In the genomic region with DNA sequence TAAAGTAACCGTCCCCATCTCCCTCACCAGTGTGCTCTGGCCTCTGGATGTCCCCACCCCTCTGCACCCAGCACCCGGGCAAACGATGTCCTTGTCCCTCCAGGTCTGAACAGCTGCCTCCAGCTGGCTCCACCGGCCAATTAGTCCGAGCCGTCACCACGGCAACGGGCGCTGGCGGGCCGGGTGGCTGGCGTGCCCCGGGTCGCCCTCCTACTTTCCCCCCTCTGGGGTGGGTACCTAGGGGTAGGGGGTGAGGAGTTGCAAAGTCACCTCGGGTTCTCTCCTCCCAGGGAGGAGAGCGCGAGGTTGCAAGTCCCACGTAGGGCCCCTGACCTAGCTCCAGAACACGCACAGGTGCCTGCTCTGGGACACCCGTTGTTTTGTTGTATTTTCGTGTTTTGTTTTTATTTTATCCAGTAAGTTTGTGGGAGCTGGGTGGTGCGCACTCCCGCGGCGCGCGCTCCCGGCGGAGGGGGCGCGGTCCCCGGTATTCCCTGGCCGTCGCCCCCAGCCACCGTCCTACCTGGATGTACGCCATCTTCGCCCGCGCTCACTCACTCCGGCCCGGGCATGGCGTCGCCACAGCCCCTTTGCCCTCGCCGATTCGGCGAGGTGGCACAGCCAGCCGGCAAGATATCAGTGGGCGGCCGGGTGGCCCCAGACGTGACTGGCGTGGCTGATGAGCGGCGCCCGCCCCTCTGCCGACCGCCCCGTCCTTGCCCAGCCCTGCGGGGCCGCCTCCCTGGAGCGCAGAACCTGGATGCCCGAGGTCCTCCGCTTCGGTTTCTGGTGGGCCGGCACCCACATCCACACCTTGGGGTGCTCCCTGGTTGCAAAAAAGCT, we compare ENCODE assay signal across 7 mouse cellular contexts. TPM values are rescaled to one million over a fixed set of nuclear protein-coding genes. Genes with fewer than 3 reads are reported as not detected.
DNase-seq lines count a peak whose midpoint lies in the region; ATAC-seq and TF ChIP-seq lines count a peak whose summit lies in the region.

No protein-coding gene starts in this region.

- no peaks in the 10 kb centered on the region for H3K79me2 ChIP-seq in C2C12 (ENCODE audit: control insufficient read depth, insufficient read depth)

- H3K4me1 ChIP-seq in embryonic facial prominence, embryonic 12.5 days: peaks cover 21% of the 10 kb centered on the region; the same call in 1 of the 2 replicates
- H3K4me1 ChIP-seq in limb, embryonic 10.5 days: peaks cover 41% of the 10 kb centered on the region
- peaks cover 24% of the 10 kb centered on the region for H3K4me1 ChIP-seq in midbrain, embryonic 12.5 days

- ATAC-seq in embryonic facial prominence, embryonic 12.5 days (ENCODE audit: insufficient number of reproducible peaks, insufficient read depth, low FRiP score, low TSS enrichment): no peak
- ATAC-seq in midbrain, embryonic 12.5 days (ENCODE audit: low FRiP score, low read depth): peak; percentile 67
- no peak for ATAC-seq in inflammation-experienced regulatory T-cells, adult 6 months

- no peaks in the 10 kb centered on the region for H3K9me3 ChIP-seq in embryonic facial prominence, embryonic 12.5 days
- H3K9me3 ChIP-seq in limb, embryonic 10.5 days (replicated peaks): no peaks in the 10 kb centered on the region
- no peaks in the 10 kb centered on the region for H3K9me3 ChIP-seq in midbrain, embryonic 12.5 days

- intact Hi-C loops in heart, postnatal 25 days (cut with DNase I): loop anchor here (1.0 to 10.0 kb wide), 4 partner anchors 71 to 237 kb away; no protein-coding TSS in a partner anchor

- peak; percentile 58 for DNase-seq in Muller cell, postnatal 12 days (ENCODE audit: inconsistent ontology term)
- peak; percentile 45 for DNase-seq in heart, postnatal 25 days (ENCODE audit: low spot score)
- peak; percentile 80 for DNase-seq in limb, embryonic 10.5 days (ENCODE audit: low spot score)

- H3K4me3 ChIP-seq in C2C12 (ENCODE audit: insufficient read depth, poor library complexity, severe bottlenecking): peak overlapping the region; percentile 36
- H3K4me3 ChIP-seq in embryonic facial prominence, embryonic 12.5 days: peak overlapping the region; percentile 61
- peak overlapping the region; percentile 73 for H3K4me3 ChIP-seq in limb, embryonic 10.5 days
- H3K4me3 ChIP-seq in midbrain, embryonic 12.5 days: peak overlapping the region; percentile 59

- no peaks in the 10 kb centered on the region for H3K36me3 ChIP-seq in C2C12 (ENCODE audit: control insufficient read depth, insufficient read depth)
- no peaks in the 10 kb centered on the region for H3K36me3 ChIP-seq in embryonic facial prominence, embryonic 12.5 days
- H3K36me3 ChIP-seq in limb, embryonic 10.5 days: no peaks in the 10 kb centered on the region
- no peaks in the 10 kb centered on the region for H3K36me3 ChIP-seq in midbrain, embryonic 12.5 days

- under 1% methylated on average over 61 of the region's 65 CpGs for WGBS in embryonic facial prominence, embryonic 12.5 days
- WGBS in limb, embryonic 10.5 days: under 1% methylated on average over 65 of the region's 65 CpGs
- under 1% methylated on average over 65 of the region's 65 CpGs for WGBS in midbrain, embryonic 12.5 days

- peak overlapping the region; percentile 59 for H3K9ac ChIP-seq in embryonic facial prominence, embryonic 12.5 days
- H3K9ac ChIP-seq in midbrain, embryonic 12.5 days (replicated peaks): peak overlapping the region; percentile 55

- no peak for TF ChIP-seq CTCF in C2C12 (IDR thresholded peaks at IDR 0.05; ENCODE audit: control insufficient read depth, insufficient read depth, insufficient read length)

- H3K4me2 ChIP-seq in embryonic facial prominence, embryonic 12.5 days (replicated peaks): peak overlapping the region; percentile 95
- peak overlapping the region; percentile 71 for H3K4me2 ChIP-seq in midbrain, embryonic 12.5 days (replicated peaks)

- no peak overlapping the region for H3K27ac ChIP-seq in embryonic facial prominence, embryonic 12.5 days
- peak overlapping the region; percentile 73 for H3K27ac ChIP-seq in limb, embryonic 10.5 days
- no peak overlapping the region for H3K27ac ChIP-seq in midbrain, embryonic 12.5 days (replicated peaks)

- H3K79me3 ChIP-seq in C2C12 (ENCODE audit: low read depth): no peaks in the 10 kb centered on the region

- H3K27me3 ChIP-seq in C2C12 (ENCODE audit: control insufficient read depth, insufficient read depth, insufficient read length): no peaks in the 10 kb centered on the region
- H3K27me3 ChIP-seq in embryonic facial prominence, embryonic 12.5 days: peaks cover 40% of the 10 kb centered on the region
- H3K27me3 ChIP-seq in limb, embryonic 10.5 days (ENCODE audit: low read depth, poor library complexity, severe bottlenecking): peaks cover 67% of the 10 kb centered on the region
- peaks cover 25% of the 10 kb centered on the region for H3K27me3 ChIP-seq in midbrain, embryonic 12.5 days

- H3ac ChIP-seq in C2C12 (ENCODE audit: control insufficient read depth, insufficient read length, low read depth): peak overlapping the region; percentile 55

TF ChIP-seq in C2C12, 6 proteins besides CTCF, POLR2A, EP300 and RAD21:
- TF ChIP-seq USF1 (IDR thresholded peaks at IDR 0.05; ENCODE audit: low read depth): no peak
- peak; percentile 37 for TF ChIP-seq MYOD1 (IDR thresholded peaks at IDR 0.05; ENCODE audit: control insufficient read depth, insufficient read length, low read depth)
- TF ChIP-seq CEBPB (IDR thresholded peaks at IDR 0.05; ENCODE audit: low read depth): no peak
- no peak for TF ChIP-seq MAX (IDR thresholded peaks at IDR 0.05)
- no peak for TF ChIP-seq FOSL1 (IDR thresholded peaks at IDR 0.05; ENCODE audit: insufficient read depth, low read length, poor library complexity, severe bottlenecking)
- TF ChIP-seq MYOG (IDR thresholded peaks at IDR 0.05; ENCODE audit: control insufficient read depth, extremely low read depth, insufficient read length): no peak

RNA-seq across cellular contexts. Expression of a gene that starts 0.5 kb away (rescaled TPM):
- 5.3 TPM for polyA plus RNA-seq in C2C12 (2012; fragmentation: generic; extraction: Trizol)
- polyA plus RNA-seq in embryonic facial prominence, embryonic 12.5 days (2016; fragmentation: Nextera tagmentation; extraction: Ambion mirVana): 2.5 and 2.8 TPM in 2 replicates
- 1 to 10 TPM; 1.3 to 1.7 TPM for total RNA-seq in heart, postnatal 25 days (2021)
- 1.2 and 1.3 TPM in 2 replicates for polyA plus RNA-seq in limb, embryonic 10.5 days (2016; fragmentation: Nextera tagmentation; extraction: Ambion mirVana)
- 5.5 TPM in 2 replicates for polyA plus RNA-seq in midbrain, embryonic 12.5 days (2016; fragmentation: Nextera tagmentation; extraction: Ambion mirVana)
- polyA plus RNA-seq in inflammation-experienced regulatory T-cells, adult 6 months (2017; shearing (Covaris generic)): under 1 TPM in 1 of 3 experiments, not detected in 2; 0.21 TPM

RNA-seq across cellular contexts. Expression of a gene that starts 44.3 kb away (rescaled TPM):
- 23.0 TPM for polyA plus RNA-seq in C2C12 (2012; fragmentation: generic; extraction: Trizol)
- 4.8 and 5.2 TPM in 2 replicates for polyA plus RNA-seq in embryonic facial prominence, embryonic 12.5 days (2016; fragmentation: Nextera tagmentation; extraction: Ambion mirVana)
- total RNA-seq in heart, postnatal 25 days (2021): 10 to 100 TPM; 22.3 to 30.5 TPM
- polyA plus RNA-seq in limb, embryonic 10.5 days (2016; fragmentation: Nextera tagmentation; extraction: Ambion mirVana): 1.4 and 1.8 TPM in 2 replicates
- polyA plus RNA-seq in midbrain, embryonic 12.5 days (2016; fragmentation: Nextera tagmentation; extraction: Ambion mirVana): 2.0 and 2.2 TPM in 2 replicates
- polyA plus RNA-seq in inflammation-experienced regulatory T-cells, adult 6 months (2017; shearing (Covaris generic)): 1 to 10 TPM in 1 of 3 experiments, under 1 TPM in 2; 0.46 to 1.1 (median 0.68) TPM
